Mouse (Mus musculus) ES-Bruce4 (cell line): ENCODE results near the gene Prelp. TPM values are rescaled to one million over a fixed set of nuclear protein-coding genes. Genes with fewer than 3 reads are reported as not detected.
A peak's percentile ranks its signal among the peaks of the same experiment; 100 is the strongest.

Experiments
- H3K27ac ChIP-seq: 2 replicates; pipeline ENCODE4 v1.5.1; 2012; ENCODE audit warnings: low read length, inconsistent platforms; ENCODE audit not compliant: insufficient read depth
- H3K27me3 ChIP-seq: 2 replicates; pipeline ENCODE4 v1.6.1; 2012; ENCODE audit warnings: mild to moderate bottlenecking, low read length, inconsistent platforms; ENCODE audit not compliant: control insufficient read depth, poor library complexity, insufficient read depth, severe bottlenecking
- H3K36me3 ChIP-seq: 2 replicates; pipeline ENCODE4 v1.6.1; 2012; ENCODE audit warnings: inconsistent platforms, mild to moderate bottlenecking, low read length, moderate library complexity; ENCODE audit not compliant: control insufficient read depth, poor library complexity, insufficient read depth, severe bottlenecking
- H3K4me1 ChIP-seq: one replicate; pipeline ENCODE4 v1.8.1; 2011; ENCODE audit warnings: low read length; ENCODE audit not compliant: control insufficient read depth, insufficient read depth
- H3K4me3 ChIP-seq: 2 replicates; pipeline ENCODE4 v1.5.1; 2011; ENCODE audit warnings: low read depth, mild to moderate bottlenecking, low read length
- H3K9ac ChIP-seq: 2 replicates; pipeline ENCODE4 v1.6.1; 2012; ENCODE audit warnings: low read depth, mild to moderate bottlenecking, inconsistent platforms; ENCODE audit not compliant: poor library complexity, severe bottlenecking
- H3K9me3 ChIP-seq: replicated peaks from 2 replicates; pipeline ENCODE4 v1.6.1; 2012; ENCODE audit warnings: mild to moderate bottlenecking, low read length, inconsistent platforms; ENCODE audit not compliant: control insufficient read depth, poor library complexity, insufficient read depth, severe bottlenecking
- CTCF ChIP-seq: IDR thresholded peaks from one replicate; pipeline ENCODE4 v1.8.1; 2011; ENCODE audit warnings: low read depth, low read length
- EP300 ChIP-seq: IDR thresholded peaks from 2 replicates; pipeline ENCODE4 v1.6.1; 2011; ENCODE audit warnings: low read depth, low read length; ENCODE audit not compliant: insufficient read depth
- POLR2A ChIP-seq: IDR thresholded peaks from one replicate; pipeline ENCODE4 v1.8.1; 2011; ENCODE audit warnings: low read length; ENCODE audit not compliant: insufficient read depth
- polyA plus RNA-seq: library from polyadenylated mRNA; stranded (reverse); fragments of >200 nt; gene quantifications from 2 replicates; pipeline ENCODE4 v1.2.4, GENCODE M21; 2011; ENCODE audit warnings: low read depth; ENCODE audit not compliant: missing spikeins, insufficient read depth, insufficient read length

Gene Prelp
- polyA plus RNA-seq, 1 experiment, result not detected

- TF ChIP-seq CTCF (no peak), POLR2A (no peak)
- H3K9ac ChIP-seq, result no peak overlapping the region
- peaks cover 3% of the 10 kb centered on the region for H3K4me1 ChIP-seq
- H3K27ac ChIP-seq, result no peak overlapping the region
- H3K27me3 ChIP-seq, result no peaks in the 10 kb centered on the region
- H3K9me3 ChIP-seq, result no peaks in the 10 kb centered on the region
- H3K36me3 ChIP-seq, result no peaks in the 10 kb centered on the region
- H3K4me3 ChIP-seq, result no peak overlapping the region
Measured at GRCm38 (mm10) chr1:133897293-133897692, 23.9 kb downstream of the Prelp start.

GRCm38 (mm10) chr1:133891489-133891888 lies 29.7 kb downstream of the Prelp start:
- H3K27me3 ChIP-seq, result no peaks in the 10 kb centered on the region
- H3K9ac ChIP-seq, result no peak overlapping the region
- H3K4me3 ChIP-seq, result no peak overlapping the region
- H3K27ac ChIP-seq, result no peak overlapping the region
- peaks cover 4% of the 10 kb centered on the region for H3K4me1 ChIP-seq
- H3K36me3 ChIP-seq, result no peaks in the 10 kb centered on the region
- H3K9me3 ChIP-seq, result no peaks in the 10 kb centered on the region
- TF ChIP-seq POLR2A (no peak), EP300 (0 out of 2 replicates have a peak, but pooled peaks have one; percentile 32)

- no peak overlapping the region for H3K9ac ChIP-seq
- peaks cover 4% of the 10 kb centered on the region for H3K4me1 ChIP-seq
- no peak overlapping the region for H3K27ac ChIP-seq
- H3K27me3 ChIP-seq, result no peaks in the 10 kb centered on the region
- no peak for TF ChIP-seq POLR2A
- no peak for TF ChIP-seq EP300
- no peak for TF ChIP-seq CTCF
- no peaks in the 10 kb centered on the region for H3K9me3 ChIP-seq
- H3K4me3 ChIP-seq, result peak overlapping the region; percentile 13; the same call in 1 of the 2 replicates
- no peaks in the 10 kb centered on the region for H3K36me3 ChIP-seq
Measured at GRCm38 (mm10) chr1:133889949-133890598, 31.1 kb downstream of the Prelp start.

- H3K4me1 ChIP-seq, result peaks cover 4% of the 10 kb centered on the region
Measured at GRCm38 (mm10) chr1:133887538-133888250, 33.5 kb downstream of the Prelp start.

GRCm38 (mm10) chr1:133887044-133887443 lies 34.2 kb downstream of the Prelp start:
- Histone ChIP-seq H3K9ac (no peak overlapping the region), H3K27me3 (no peaks in the 10 kb centered on the region), H3K27ac (no peak overlapping the region), H3K4me3 (no peak overlapping the region), H3K9me3 (no peaks in the 10 kb centered on the region), H3K36me3 (no peaks in the 10 kb centered on the region), H3K4me1 (peaks cover 1% of the 10 kb centered on the region)
- TF ChIP-seq EP300 (no peak), POLR2A (no peak), CTCF (no peak)

More at GRCm38 (mm10) chr1:133887538-133888250, 33.5 kb downstream of the Prelp start:
- no peak overlapping the region for H3K4me3 ChIP-seq
- no peak for TF ChIP-seq EP300
- TF ChIP-seq CTCF, result no peak
- no peak for TF ChIP-seq POLR2A
- H3K27me3 ChIP-seq, result no peaks in the 10 kb centered on the region
- no peaks in the 10 kb centered on the region for H3K36me3 ChIP-seq
- no peak overlapping the region for H3K9ac ChIP-seq
- no peak overlapping the region for H3K27ac ChIP-seq
- H3K9me3 ChIP-seq, result no peaks in the 10 kb centered on the region

GRCm38 (mm10) chr1:133886431-133886830 lies 34.8 kb downstream of the Prelp start:
- H3K4me3 ChIP-seq, result no peak overlapping the region
- H3K4me1 ChIP-seq, result peaks cover 1% of the 10 kb centered on the region
- no peaks in the 10 kb centered on the region for H3K27me3 ChIP-seq
- H3K9me3 ChIP-seq, result no peaks in the 10 kb centered on the region
- no peak overlapping the region for H3K9ac ChIP-seq
- no peaks in the 10 kb centered on the region for H3K36me3 ChIP-seq
- no peak for TF ChIP-seq CTCF
- no peak for TF ChIP-seq POLR2A
- no peak for TF ChIP-seq EP300
- no peak overlapping the region for H3K27ac ChIP-seq
